Mouse (Mus musculus) Muller cell, postnatal 12 days (primary cell): ENCODE measurements around the gene Ntn3.
A peak's percentile ranks its signal among the peaks of the same experiment; 100 is the strongest.

Source experiments
- DNase-seq: peaks from one replicate; pipeline ENCODE4 v3.0.0-alpha.2; 2015; ENCODE audit errors: inconsistent ontology term

The Ntn3 gene

DNA sequence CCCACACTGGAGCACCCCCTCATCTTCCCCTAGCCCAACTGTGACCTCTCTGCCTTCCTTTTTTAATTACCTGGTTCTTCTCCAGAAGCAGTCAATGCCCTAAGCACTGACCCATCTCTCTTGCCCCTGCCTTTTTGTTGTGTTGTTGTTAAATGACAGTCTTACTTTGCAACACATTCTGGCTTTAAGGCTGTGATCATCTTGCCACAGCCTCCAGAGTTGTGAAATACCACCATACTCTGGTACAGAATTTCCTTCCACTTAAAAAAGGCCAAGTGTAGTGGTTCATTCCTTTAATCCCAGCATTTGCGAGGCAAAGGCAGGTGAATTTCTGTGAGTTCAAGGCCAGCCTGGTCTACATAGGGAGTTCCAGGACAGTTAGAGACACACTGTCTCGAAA, 18.4 kb downstream of the Ntn3 start:
- no peak for DNase-seq

DNA sequence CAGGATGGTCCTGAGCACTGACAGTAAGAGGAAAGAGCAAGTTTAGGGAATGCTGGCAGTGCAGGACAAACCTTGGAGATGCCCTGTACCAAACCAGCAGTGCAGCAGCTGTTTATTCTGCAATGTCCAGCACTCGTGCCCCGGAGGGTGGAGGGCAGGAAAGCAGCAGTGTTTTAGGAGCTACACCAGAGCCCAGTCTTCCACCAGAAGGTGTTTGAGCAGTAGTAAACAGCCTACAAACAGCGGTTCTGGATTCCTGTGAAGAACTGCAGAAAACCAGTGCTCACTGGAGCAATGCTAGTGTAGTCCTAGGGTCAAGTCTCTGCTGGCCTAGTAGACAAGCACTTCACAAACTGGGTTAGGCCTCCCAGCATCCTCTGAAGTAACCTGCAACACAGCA, 35.1 kb downstream of the Ntn3 start:
- DNase-seq = no peak

DNA sequence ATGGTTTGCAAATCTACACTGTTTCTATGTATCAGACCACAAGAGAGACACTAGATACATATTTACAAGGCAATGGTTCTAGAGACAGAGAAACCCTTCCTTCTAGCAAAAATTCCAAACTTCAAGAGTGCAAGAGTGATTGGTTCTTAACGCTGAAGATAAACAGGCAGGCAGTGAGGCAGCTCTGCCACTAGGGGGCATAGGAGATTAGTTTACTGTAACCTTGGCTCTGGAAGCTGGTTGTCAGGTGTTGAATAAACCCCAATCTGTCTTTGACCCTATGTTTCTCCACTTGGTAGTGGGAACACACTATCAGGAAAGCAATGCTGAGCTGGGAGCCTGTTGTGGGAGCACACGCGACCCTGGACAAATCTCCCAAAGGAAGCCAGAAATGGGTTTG, 35.9 kb downstream of the Ntn3 start:
- peak; percentile 46 for DNase-seq

DNA sequence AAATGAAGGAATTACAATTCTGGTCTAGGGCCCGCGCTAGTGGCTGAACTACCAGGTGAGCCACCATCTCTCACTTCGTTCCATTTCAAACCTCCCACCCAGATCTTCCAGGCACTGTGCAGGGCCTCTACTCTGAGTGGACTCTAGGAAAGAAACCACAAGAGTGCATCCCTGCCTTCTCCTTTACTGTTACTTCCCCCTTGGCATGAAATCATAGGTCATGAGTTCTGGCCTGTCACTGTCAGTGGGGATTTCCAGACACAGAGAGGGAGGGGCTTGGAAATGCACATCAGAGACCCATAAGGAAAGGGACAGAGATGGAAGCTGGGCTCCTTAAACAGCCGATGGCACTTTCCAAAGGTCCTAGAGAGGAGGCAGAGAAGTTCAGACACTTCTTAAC, 37.6 kb downstream of the Ntn3 start:
- DNase-seq = peak; percentile 16

DNA sequence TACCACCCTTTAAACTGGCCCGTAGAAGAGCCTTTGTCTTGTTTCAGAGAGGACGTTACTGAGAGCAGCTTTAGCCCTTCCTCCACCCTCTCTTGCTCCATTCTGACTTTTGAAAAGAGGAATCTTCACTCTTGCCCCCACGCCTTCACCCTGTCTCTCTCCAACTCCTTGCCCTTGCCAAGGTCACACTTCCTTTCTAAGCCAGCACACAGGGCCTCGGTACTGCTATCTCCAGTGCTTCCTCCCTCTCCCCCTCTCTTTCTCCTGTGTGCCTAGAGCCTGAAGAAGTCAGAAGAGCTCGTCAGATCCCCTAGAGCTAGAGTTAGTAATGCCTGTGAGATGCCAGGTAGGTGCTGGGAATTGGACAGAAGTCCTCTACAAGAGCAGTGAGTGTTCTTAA, 38.6 kb downstream of the Ntn3 start:
- no peak for DNase-seq

DNA sequence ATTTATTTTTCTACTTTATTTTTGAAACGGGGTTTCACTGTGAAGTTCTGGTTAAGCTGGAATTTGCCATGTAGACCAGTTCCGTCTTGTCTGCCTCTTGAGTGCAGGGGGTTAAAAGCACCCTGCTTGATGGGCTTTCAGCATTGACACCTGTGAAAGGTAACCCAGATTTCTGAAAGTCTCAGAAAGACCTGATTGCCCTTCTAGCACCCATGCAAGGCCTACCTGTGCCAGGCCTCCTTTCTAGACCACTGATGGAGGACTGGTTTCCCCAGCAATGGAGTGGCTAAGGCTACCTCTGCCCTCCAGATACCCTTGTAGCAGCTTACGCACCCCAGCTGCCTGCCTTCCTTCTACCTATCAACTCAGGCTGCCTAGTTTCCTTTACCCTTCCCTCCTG, 39.2 kb downstream of the Ntn3 start:
- DNase-seq = no peak

DNA sequence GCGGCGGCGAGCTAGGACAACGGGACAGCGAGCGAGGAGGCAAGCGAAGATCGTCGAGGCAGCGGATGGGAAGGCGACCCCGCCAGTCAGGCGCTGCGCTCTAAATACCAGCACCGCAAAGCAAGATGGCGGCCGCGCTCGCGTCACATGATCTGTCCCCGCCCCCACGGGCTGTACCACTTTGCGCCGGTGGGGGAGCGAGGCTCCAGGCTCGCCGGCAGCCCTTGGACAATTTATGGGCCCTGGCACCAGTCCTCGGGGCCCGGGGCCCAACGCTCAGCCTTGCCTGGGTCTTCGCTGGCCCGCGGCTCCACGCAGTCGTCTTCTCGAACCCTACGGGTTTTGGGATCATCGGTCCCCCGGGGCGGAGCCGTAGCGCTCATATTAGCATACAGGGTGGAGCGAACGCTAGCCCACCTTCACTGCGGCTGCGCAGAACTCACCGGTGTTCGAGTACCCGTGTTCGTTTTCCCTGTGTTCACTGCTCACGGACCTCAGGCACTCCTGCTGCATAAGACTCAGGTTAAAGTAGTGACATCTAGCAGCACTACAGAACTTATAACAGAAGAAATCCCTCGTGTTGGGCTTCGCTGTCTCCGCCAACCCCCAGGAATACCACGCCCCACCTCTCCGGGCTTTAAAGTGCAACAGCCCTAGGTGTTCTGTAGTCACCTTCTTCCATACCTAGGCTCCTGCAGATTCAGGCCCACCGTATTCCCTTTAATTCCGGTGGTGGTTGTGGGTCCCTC, 39.8 kb downstream of the Ntn3 start, which contains the start of gene Atp6v0c:
Gene Atp6v0c (minus strand): TSS at position 386 of the 749 bp plus-strand sequence.
- peak; percentile 97 for DNase-seq

DNA sequence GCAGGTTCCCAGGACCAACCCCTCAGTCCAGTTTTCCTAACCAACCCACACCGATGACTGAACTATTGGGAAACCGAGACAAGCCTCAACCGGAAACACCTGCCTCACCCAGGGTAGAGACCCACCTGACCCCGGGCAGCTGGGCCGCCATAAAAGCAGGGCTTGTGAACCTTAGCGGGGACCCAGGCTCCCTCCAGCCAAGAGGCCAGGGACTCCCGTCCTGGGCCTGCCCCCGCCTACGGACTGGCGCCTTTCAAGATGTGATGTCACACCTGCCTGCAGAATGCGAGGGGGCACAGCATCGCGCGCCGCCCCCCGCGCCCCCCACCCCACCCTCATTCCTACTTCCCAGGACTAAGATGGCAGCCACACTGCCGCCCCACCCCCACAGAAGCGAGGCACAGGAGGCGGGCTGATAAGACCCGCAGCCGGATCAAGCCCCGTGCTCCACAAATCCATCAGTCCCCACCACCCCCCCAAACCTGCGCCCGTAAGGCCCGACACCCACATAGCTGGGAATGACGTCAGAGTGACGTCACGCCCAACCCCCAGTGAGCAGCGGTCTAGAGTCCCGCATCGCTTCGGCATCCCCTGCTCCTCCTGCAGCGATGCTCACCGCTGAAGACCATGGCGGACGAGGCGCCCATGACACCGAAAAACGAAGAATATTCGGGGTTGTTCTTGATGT, 40.6 kb downstream of the Ntn3 start:
- DNase-seq = peak; percentile 73

DNA sequence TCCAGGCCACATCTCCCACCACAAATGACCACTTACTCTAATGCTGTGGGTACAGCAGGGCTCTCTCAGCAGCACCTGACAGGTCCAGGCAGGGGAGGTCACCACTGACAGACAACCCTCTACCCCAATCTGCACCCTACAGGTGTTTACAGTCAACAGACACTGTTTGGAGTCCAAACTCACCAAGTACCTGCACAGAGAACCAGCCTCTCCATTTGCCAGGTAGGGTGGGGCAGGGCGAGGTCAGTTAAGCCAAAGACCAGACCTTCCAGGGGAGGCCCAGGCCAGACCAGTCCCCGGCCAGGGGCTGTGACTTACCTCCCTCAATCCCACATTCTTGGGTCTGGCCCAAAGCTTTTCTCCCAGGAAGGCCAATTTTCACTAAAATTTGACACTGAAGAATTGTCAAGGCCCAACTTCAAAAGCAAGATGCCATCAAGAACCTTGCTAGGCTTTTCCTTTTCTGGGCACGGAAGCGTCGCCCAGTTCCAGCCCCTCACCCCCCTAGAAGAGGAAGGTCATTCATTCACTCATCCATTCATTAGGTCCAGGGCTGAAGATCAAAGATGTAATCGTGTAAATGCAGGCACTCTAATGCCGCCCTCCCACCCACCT, 41.3 kb downstream of the Ntn3 start:
- no peak for DNase-seq

DNA sequence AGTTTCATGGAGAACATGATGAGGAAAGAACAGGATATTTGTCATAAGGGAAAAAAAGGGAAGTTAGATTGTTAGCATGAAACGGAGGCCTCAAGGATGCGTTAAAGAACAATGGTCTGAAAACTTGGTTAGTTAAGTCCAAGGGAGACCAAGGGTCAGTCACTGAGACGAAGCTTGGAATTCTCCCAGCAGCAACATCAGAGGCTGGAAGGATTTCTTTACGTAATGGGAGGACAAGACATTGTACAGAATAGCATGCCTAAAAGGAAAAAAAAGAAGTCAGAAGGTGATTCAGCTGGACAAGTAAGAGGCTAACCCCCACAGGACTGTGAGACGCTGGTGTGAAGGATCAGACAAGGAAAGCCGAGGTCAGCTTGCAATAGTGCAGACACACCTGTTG, 42.2 kb downstream of the Ntn3 start:
- DNase-seq = no peak

DNA sequence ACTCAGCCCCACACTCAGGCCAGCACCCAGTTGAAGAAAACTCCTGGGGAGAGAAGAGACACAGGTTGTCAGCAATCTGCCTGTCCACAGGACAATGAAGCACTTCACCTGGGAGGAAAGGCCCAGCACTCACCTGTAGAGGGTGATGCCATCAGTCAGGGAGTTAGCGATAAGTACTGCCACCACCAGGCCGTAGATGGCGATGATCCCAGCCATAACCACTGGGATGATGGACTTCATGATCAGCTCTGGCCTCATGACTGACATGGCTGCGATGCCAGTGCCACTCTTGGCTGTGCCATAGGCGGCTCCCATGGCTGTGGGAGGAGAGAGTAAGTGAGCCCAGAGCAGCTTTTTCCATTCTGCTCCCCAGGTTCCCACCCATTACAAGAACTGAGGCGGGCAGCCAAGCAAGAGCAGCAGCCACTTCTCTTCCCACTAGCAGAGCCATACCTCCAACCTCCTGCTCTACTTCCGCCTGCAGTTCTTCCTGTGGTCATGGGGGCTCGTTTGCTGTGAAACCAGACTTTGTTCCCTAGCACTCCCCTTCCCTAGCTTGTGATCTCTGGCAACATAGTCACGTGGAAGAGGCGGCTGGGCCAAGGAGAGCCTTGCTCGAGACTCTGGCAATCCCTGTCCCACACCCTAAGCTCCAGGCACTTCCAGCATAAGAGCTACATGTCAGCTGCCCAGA, 44.6 kb downstream of the Ntn3 start:
- DNase-seq = no peak

DNA sequence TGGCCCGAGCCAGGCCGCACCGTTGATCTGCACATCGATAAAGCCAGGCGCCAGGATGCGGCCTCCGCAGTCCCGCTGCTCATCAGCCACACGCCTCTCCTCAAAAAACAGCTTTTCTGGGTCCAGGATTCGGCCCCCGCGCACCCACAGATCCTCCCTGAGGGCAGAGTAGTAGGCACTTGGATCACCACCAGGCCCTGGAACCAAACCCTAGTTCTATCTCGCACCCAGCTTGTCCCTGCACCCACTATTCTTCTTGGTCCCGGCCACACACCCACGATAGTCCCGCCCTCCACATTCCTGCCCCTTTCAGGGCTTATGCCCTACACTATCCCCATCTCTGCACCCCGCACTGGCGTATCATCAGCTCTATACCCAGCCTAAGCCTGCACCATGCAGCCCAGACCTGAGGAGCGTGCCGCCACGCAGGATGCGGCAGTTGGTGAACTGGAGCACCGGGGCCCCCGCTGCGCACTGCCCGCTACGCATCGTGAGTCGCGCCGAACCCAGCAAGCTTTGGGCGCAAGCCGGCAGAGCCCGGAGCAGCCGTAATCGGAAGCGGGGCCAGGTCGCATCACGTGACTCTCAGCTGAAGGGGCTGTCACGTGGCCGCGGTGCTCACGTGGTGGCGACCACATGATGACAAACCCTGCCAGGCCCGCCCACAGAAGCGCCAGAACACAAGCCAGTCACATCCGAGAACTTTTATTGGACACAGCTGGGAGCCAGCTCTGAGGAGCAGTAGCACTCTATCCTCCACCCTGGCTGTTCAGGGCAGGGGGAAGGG, 46.0 kb downstream of the Ntn3 start, which contains the start of gene Amdhd2:
Gene Amdhd2 (minus strand): TSS at position 591 of the 787 bp plus-strand sequence.
- peak; percentile 96 for DNase-seq

DNA sequence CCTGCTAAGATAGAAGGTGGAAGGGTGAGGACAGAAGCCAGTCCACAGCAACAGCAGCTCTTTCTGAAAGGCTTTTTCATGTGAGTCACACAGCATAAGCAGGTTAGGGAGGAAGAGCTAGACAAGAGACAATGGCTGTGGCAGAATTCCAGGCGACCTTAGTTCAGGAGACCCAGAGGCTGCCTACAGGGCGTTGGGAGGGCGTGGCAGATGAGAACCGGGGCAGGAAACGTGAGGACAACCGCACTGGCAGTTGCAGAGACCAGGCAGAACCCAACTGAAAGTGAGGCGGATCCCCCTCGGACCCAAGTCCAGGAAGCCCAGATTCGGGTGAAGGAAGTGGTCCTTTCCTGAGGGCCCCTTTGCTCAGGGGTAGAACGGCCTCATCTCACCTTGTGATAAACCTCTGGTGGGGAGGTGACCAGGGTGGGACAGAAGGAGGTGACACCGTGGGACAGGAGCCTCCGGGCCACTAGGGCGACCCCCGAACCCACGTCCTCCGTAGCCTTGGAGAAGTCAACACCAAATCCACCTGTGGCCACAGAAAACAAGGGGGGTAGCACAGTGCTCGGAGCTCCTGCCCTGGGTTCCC, 46.7 kb downstream of the Ntn3 start:
- DNase-seq = peak; percentile 65

DNA sequence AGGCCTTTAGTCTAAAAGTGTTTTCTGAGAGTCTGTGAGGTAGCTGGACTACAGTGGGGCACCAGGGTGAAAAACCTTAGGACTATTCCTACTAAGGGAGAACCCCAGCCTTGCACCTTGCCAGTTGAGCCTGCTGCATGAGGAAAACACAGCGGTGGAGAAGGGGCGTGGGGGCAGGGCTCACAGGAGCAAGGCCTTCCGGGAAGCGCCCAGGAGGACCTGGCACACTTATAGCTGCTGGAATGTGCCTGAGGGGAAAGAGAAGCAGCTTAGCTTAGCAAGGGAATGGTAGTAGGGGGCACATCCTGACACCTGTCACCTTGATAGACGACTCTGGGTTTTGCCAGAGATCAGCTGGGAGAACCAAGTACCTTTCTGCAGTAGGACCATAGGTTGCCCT, 47.9 kb downstream of the Ntn3 start:
- DNase-seq = no peak

DNA sequence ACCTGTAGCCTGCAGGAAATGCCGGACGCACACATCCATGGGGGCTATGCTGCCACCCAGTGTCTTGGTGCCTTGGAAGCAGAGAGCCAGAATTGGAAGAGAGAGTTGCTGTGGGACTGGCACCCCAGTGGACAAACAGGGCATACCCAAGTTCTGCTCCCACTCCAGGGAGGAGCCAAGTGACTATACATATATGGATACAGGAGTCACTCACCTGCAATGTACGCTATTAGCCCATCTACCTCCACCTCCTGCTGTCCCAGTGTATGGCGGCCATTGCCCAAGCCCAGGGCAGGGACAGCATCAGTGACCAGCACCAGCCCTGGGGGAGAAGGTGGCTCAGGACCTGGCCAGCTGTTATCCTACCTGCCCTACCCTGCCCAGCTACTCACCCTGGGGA, 51.8 kb downstream of the Ntn3 start:
- DNase-seq = no peak

DNA sequence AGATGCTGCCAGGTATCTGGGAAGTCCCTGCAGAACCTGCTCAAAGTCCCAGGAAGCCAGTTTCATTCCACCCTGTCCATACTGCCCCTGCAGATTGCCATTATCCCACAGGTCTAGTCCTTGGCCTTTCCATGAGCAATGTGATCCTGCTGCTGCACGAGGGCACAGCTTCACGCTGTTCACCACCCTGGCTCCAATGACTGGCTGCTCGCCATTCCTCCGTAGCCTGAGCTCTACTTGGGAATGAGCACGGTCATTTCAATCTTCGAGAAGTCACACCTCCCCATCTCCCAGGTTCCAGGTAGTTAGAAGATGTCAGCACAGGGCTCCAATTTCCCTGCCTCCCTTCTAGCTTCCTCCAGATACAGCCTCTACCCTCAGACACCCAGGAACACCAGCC, 52.2 kb downstream of the Ntn3 start:
- DNase-seq = no peak

DNA sequence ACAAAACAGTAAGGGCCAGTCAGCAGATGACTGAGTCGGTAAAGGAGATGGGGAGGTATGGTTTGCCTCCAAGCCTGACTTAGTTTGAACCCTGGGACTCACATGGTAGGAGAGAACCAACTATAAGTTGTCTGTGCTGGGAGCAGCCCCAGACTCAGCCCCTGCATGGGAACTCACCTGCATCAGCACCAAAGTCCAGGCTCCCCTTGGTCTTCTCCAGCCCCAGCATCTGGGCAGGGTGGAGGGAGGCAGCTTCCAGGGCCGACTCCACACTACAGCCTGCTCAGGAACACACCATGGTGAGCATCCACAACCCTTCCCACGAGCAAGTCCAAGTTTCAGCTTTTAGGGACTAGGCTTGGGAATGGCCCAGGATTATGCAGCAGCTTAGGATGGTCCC, 52.9 kb downstream of the Ntn3 start:
- DNase-seq = no peak

DNA sequence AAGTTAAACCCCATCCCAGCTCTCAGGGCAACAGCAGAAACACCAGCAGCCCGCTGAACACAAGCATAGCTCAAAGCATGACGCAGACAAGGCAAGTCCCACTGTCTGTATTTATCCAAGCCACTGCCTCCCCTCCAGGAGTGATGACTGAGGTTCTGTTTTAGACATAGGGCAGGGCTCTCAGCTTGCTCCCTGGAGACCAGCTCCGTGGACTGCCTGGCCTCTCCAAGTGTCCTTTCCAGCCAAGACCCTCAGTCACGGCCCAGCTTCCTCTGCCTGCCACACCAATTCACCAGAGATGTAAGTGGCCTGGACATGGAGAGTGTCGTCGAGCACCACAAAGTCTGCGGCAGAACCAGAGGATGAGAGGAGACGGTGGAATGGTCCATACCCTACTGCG, 53.6 kb downstream of the Ntn3 start:
- no peak for DNase-seq

DNA sequence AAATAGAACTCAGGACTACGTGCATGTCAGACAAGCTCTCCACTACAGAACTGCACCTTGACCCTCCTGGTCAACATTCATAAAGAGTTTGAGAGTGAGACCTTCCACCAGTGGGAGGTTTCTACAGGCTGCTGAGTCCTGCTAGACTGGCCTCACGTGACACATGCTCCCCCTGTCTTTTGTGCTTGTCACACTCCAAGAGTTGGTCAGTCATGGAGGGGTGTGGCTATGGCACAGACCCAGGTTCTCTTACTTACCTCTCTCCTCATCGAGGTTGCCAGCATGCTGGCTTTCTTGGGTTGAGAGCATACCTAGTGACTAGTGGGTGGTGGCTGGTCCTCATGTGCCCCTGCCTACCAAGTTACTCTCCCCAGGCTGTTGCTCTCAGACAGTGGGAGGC, 54.9 kb downstream of the Ntn3 start:
- DNase-seq = no peak
